Mouse (Mus musculus) stomach, postnatal 0 days (tissue): ENCODE measurements around the gene Vpreb1.

Source experiments
- CTCF ChIP-seq: IDR thresholded peaks from 2 replicates; pipeline ENCODE4 v1.5.1; 2016; ENCODE audit warnings: antibody characterized with exemption, low read depth, mild to moderate bottlenecking, moderate library complexity
- EP300 ChIP-seq: optimal IDR thresholded peaks from 2 replicates; pipeline ENCODE3; 2016; ENCODE audit warnings: antibody characterized with exemption

GRCm38 (mm10) chr16:16870617-16871331 lies at the start of gene Vpreb1, which contains the start of gene Top3b:
- TF ChIP-seq CTCF, result peak; percentile 54
- peak; percentile 3 for TF ChIP-seq EP300
